Mouse (Mus musculus): Measurements from ENCODE around the gene Dnajc10. TPM values are rescaled to one million over a fixed set of nuclear protein-coding genes. Genes with fewer than 3 reads are reported as not detected.

Dnajc10 gene
- polyA plus RNA-seq, 1 experiment from 2014 or later, result 80.5 TPM

DNA sequence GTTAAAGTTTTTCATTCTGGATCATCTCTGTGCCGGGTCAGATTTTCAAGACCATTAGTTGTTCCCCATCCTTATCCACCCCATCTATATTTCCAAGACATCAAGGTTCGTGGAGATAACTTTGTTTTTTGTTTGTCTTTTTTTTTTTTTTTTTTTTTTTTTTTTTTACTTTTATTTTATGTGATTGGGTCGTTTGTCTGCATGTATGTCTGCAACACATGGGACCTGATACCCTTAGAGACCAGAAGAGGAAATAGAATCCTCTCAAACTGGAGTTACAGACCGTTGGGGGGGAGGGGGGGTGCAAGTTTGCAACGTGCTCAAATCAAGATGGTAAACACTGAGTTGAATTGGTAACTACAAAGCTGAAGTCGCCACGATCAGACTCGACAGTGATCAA lies 23.1 kb upstream of the Dnajc10 start, which contains the start of gene Prdx6b:
TSS of gene Prdx6b (plus strand) at position 301 of the 400 bp plus-strand sequence.
- Histone ChIP-seq H3K36me3 (ENCODE audit: control insufficient read depth, insufficient read depth, low read length) (no peaks in the 10 kb centered on the region), H3K4me1 (ENCODE audit: control insufficient read depth, insufficient read depth, low read length) (no peaks in the 10 kb centered on the region), H3K27ac (replicated peaks; ENCODE audit: low read depth, low read length) (no peak within 1 kb of the TSS), H3K9me3 (ENCODE audit: control insufficient read depth, low read length) (no peaks in the 10 kb centered on the region), H3K4me2 (ENCODE audit: low read length) (no peak within 1 kb of the TSS), H3K9ac (replicated peaks; ENCODE audit: low read length) (no peak within 1 kb of the TSS), H3K27me3 (ENCODE audit: control insufficient read depth, insufficient read depth, low read length) (no peaks in the 10 kb centered on the region), H3K4me3 (replicated peaks; ENCODE audit: low read depth, low read length) (no peak within 1 kb of the TSS)
- no peak for DNase-seq
- 85% methylated on average over 8 of the region's 8 CpGs for WGBS
- ATAC-seq (ENCODE audit: low FRiP score, low TSS enrichment), result no peak

DNA sequence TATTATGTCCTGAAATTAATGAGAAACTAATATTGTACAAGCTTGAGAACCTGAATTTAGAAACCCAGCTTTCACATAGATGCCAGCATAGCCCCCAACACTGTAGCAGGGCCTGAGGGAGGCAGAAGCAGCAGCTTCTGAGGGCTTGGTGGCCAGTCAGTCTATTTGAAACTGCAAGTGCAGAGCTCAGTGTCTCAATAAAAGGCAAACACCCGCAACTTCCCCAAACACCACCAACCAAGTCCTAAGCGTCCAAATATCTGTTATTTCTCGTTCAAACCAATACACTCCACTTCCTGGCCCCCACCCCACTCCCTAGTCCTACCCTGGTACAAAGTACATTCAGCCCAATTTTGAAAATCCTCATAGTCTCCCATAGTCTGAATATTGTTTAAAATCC lies 16.9 kb upstream of the Dnajc10 start:
- no peak overlapping the region for H3K27ac ChIP-seq (replicated peaks; ENCODE audit: low read depth, low read length)
- no peaks in the 10 kb centered on the region for H3K27me3 ChIP-seq (ENCODE audit: control insufficient read depth, insufficient read depth, low read length)
- H3K9ac ChIP-seq (replicated peaks; ENCODE audit: low read length), result no peak overlapping the region
- H3K36me3 ChIP-seq (ENCODE audit: control insufficient read depth, insufficient read depth, low read length), result no peaks in the 10 kb centered on the region
- H3K4me1 ChIP-seq (ENCODE audit: control insufficient read depth, insufficient read depth, low read length), result no peaks in the 10 kb centered on the region
- WGBS, result 82% methylated on average over 3 of the region's 3 CpGs
- H3K9me3 ChIP-seq (ENCODE audit: control insufficient read depth, low read length), result no peaks in the 10 kb centered on the region
- no peak overlapping the region for H3K4me2 ChIP-seq (ENCODE audit: low read length)
- no peak overlapping the region for H3K4me3 ChIP-seq (replicated peaks; ENCODE audit: low read depth, low read length)
- ATAC-seq (ENCODE audit: low FRiP score, low TSS enrichment) (no peak), DNase-seq (no peak)

GRCm38 (mm10) chr2:80300806-80301205 lies 14.5 kb upstream of the Dnajc10 start:
- no peaks in the 10 kb centered on the region for H3K36me3 ChIP-seq (ENCODE audit: control insufficient read depth, insufficient read depth, low read length)
- no peak overlapping the region for H3K9ac ChIP-seq (replicated peaks; ENCODE audit: low read length)
- ATAC-seq (ENCODE audit: low FRiP score, low TSS enrichment), result no peak
- H3K4me3 ChIP-seq (replicated peaks; ENCODE audit: low read depth, low read length), result no peak overlapping the region
- DNase-seq, result no peak
- no peak overlapping the region for H3K4me2 ChIP-seq (ENCODE audit: low read length)
- 90% methylated on average over 4 of the region's 4 CpGs for WGBS
- H3K4me1 ChIP-seq (ENCODE audit: control insufficient read depth, insufficient read depth, low read length), result no peaks in the 10 kb centered on the region
- H3K27me3 ChIP-seq (ENCODE audit: control insufficient read depth, insufficient read depth, low read length), result no peaks in the 10 kb centered on the region
- no peaks in the 10 kb centered on the region for H3K9me3 ChIP-seq (ENCODE audit: control insufficient read depth, low read length)
- H3K27ac ChIP-seq (replicated peaks; ENCODE audit: low read depth, low read length), result no peak overlapping the region

DNA sequence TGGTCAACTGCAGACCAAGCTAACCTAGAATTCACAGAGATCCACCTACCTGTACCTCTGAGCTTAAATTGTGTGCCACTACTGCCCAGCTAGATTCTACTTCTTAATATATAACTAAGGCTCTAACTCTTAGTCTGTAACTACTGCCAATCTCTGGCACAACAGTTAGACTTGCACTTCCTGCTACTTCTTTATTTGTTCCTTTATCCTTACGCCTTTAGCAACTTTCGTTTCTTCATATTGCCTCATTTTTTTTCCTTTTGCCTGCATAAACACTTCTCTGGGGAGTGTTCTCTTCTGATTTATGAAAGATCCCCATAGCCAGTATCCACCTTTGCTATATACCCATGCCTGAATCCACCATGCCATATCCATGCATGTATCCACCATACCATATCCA lies 11.3 kb upstream of the Dnajc10 start:
- no peaks in the 10 kb centered on the region for H3K9me3 ChIP-seq (ENCODE audit: control insufficient read depth, low read length)
- H3K4me1 ChIP-seq (ENCODE audit: control insufficient read depth, insufficient read depth, low read length), result no peaks in the 10 kb centered on the region
- H3K27me3 ChIP-seq (ENCODE audit: control insufficient read depth, insufficient read depth, low read length), result no peaks in the 10 kb centered on the region
- no peak overlapping the region for H3K4me3 ChIP-seq (replicated peaks; ENCODE audit: low read depth, low read length)
- ATAC-seq (ENCODE audit: low FRiP score, low TSS enrichment) (no peak), DNase-seq (no peak)
- H3K27ac ChIP-seq (replicated peaks; ENCODE audit: low read depth, low read length), result no peak overlapping the region
- H3K9ac ChIP-seq (replicated peaks; ENCODE audit: low read length), result no peak overlapping the region
- no peaks in the 10 kb centered on the region for H3K36me3 ChIP-seq (ENCODE audit: control insufficient read depth, insufficient read depth, low read length)
- WGBS, result 93% methylated on average over 2 of the region's 2 CpGs
- H3K4me2 ChIP-seq (ENCODE audit: low read length), result no peak overlapping the region

GRCm38 (mm10) chr2:80307701-80308100 lies 7.6 kb upstream of the Dnajc10 start:
- 94% methylated on average over 3 of the region's 3 CpGs for WGBS

DNA sequence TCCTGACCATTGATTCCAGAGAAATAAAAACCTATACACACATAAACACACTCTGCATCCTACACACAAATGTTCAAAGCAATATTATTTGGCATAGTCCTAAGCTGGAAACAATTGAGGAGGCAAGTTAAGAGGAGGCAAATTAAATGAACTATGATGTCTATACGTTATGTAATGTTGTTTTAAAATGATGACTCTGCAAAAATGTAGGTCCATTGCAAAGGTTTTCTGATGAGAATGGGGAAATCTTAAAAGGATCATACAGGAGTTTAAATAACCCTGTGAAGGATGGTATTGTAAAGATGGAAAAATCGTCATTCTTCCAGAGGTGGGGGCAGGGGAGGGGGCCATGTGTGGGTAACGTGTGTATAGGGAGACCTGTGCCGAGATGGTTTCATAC lies 5.5 kb upstream of the Dnajc10 start:
- Histone ChIP-seq H3K27ac (replicated peaks; ENCODE audit: low read depth, low read length) (no peak overlapping the region), H3K4me1 (ENCODE audit: control insufficient read depth, insufficient read depth, low read length) (no peaks in the 10 kb centered on the region), H3K4me2 (ENCODE audit: low read length) (no peak overlapping the region), H3K9ac (replicated peaks; ENCODE audit: low read length) (no peak overlapping the region), H3K9me3 (ENCODE audit: control insufficient read depth, low read length) (no peaks in the 10 kb centered on the region), H3K4me3 (replicated peaks; ENCODE audit: low read depth, low read length) (no peak overlapping the region), H3K27me3 (ENCODE audit: control insufficient read depth, insufficient read depth, low read length) (no peaks in the 10 kb centered on the region), H3K36me3 (ENCODE audit: control insufficient read depth, insufficient read depth, low read length) (no peaks in the 10 kb centered on the region)
- ATAC-seq (ENCODE audit: low FRiP score, low TSS enrichment) (no peak), DNase-seq (no peak)
- WGBS, result 78% methylated on average over 4 of the region's 4 CpGs

More at GRCm38 (mm10) chr2:80307701-80308100, 7.6 kb upstream of the Dnajc10 start:
- no peak overlapping the region for H3K27ac ChIP-seq (replicated peaks; ENCODE audit: low read depth, low read length)
- ATAC-seq (ENCODE audit: low FRiP score, low TSS enrichment), result no peak
- H3K9ac ChIP-seq (replicated peaks; ENCODE audit: low read length), result no peak overlapping the region
- H3K4me2 ChIP-seq (ENCODE audit: low read length), result no peak overlapping the region
- no peak for DNase-seq
- H3K4me3 ChIP-seq (replicated peaks; ENCODE audit: low read depth, low read length), result no peak overlapping the region
- no peaks in the 10 kb centered on the region for H3K27me3 ChIP-seq (ENCODE audit: control insufficient read depth, insufficient read depth, low read length)
- no peaks in the 10 kb centered on the region for H3K36me3 ChIP-seq (ENCODE audit: control insufficient read depth, insufficient read depth, low read length)
- H3K9me3 ChIP-seq (ENCODE audit: control insufficient read depth, low read length), result no peaks in the 10 kb centered on the region
- H3K4me1 ChIP-seq (ENCODE audit: control insufficient read depth, insufficient read depth, low read length), result no peaks in the 10 kb centered on the region

- WGBS, result 82% methylated on average over 4 of the region's 4 CpGs
Observed at GRCm38 (mm10) chr2:80310772-80311171, 4.5 kb upstream of the Dnajc10 start.

GRCm38 (mm10) chr2:80311350-80311749 lies 3.9 kb upstream of the Dnajc10 start:
- Histone ChIP-seq H3K36me3 (ENCODE audit: control insufficient read depth, insufficient read depth, low read length) (no peaks in the 10 kb centered on the region), H3K27ac (replicated peaks; ENCODE audit: low read depth, low read length) (no peak overlapping the region), H3K4me2 (ENCODE audit: low read length) (no peak overlapping the region), H3K9ac (replicated peaks; ENCODE audit: low read length) (no peak overlapping the region), H3K27me3 (ENCODE audit: control insufficient read depth, insufficient read depth, low read length) (no peaks in the 10 kb centered on the region), H3K4me1 (ENCODE audit: control insufficient read depth, insufficient read depth, low read length) (peaks cover 4% of the 10 kb centered on the region; the same call in 1 of the 2 replicates), H3K9me3 (ENCODE audit: control insufficient read depth, low read length) (no peaks in the 10 kb centered on the region), H3K4me3 (replicated peaks; ENCODE audit: low read depth, low read length) (no peak overlapping the region)
- no peak for ATAC-seq (ENCODE audit: low FRiP score, low TSS enrichment)
- 67% methylated on average over 4 of the region's 4 CpGs for WGBS
- DNase-seq, result no peak

More at GRCm38 (mm10) chr2:80310772-80311171, 4.5 kb upstream of the Dnajc10 start:
- Histone ChIP-seq H3K27ac (replicated peaks; ENCODE audit: low read depth, low read length) (no peak overlapping the region), H3K27me3 (ENCODE audit: control insufficient read depth, insufficient read depth, low read length) (no peaks in the 10 kb centered on the region), H3K9ac (replicated peaks; ENCODE audit: low read length) (no peak overlapping the region), H3K4me1 (ENCODE audit: control insufficient read depth, insufficient read depth, low read length) (no peaks in the 10 kb centered on the region), H3K4me3 (replicated peaks; ENCODE audit: low read depth, low read length) (no peak overlapping the region), H3K4me2 (ENCODE audit: low read length) (no peak overlapping the region), H3K36me3 (ENCODE audit: control insufficient read depth, insufficient read depth, low read length) (no peaks in the 10 kb centered on the region), H3K9me3 (ENCODE audit: control insufficient read depth, low read length) (no peaks in the 10 kb centered on the region)
- DNase-seq, result no peak
- ATAC-seq (ENCODE audit: low FRiP score, low TSS enrichment), result no peak

- H3K4me3 ChIP-seq (replicated peaks; ENCODE audit: low read depth, low read length), result no peak overlapping the region
- no peaks in the 10 kb centered on the region for H3K27me3 ChIP-seq (ENCODE audit: control insufficient read depth, insufficient read depth, low read length)
- DNase-seq (no peak), ATAC-seq (ENCODE audit: low FRiP score, low TSS enrichment) (no peak)
- H3K4me1 ChIP-seq (ENCODE audit: control insufficient read depth, insufficient read depth, low read length), result peaks cover 8% of the 10 kb centered on the region; the same call in 1 of the 2 replicates
- H3K4me2 ChIP-seq (ENCODE audit: low read length), result no peak overlapping the region
- no peaks in the 10 kb centered on the region for H3K9me3 ChIP-seq (ENCODE audit: control insufficient read depth, low read length)
- 65% methylated on average over 1 of the region's 1 CpGs for WGBS
- no peak overlapping the region for H3K27ac ChIP-seq (replicated peaks; ENCODE audit: low read depth, low read length)
- no peak overlapping the region for H3K9ac ChIP-seq (replicated peaks; ENCODE audit: low read length)
- H3K36me3 ChIP-seq (ENCODE audit: control insufficient read depth, insufficient read depth, low read length), result peaks cover 8% of the 10 kb centered on the region
Observed at GRCm38 (mm10) chr2:80314201-80314600, 1.1 kb upstream of the Dnajc10 start.

Measured in midbrain, embryonic 14.5 days (tissue).